Mouse (Mus musculus): ENCODE results near the gene Ptx4.
A peak's percentile ranks its signal among the peaks of the same experiment; 100 is the strongest.

DNA sequence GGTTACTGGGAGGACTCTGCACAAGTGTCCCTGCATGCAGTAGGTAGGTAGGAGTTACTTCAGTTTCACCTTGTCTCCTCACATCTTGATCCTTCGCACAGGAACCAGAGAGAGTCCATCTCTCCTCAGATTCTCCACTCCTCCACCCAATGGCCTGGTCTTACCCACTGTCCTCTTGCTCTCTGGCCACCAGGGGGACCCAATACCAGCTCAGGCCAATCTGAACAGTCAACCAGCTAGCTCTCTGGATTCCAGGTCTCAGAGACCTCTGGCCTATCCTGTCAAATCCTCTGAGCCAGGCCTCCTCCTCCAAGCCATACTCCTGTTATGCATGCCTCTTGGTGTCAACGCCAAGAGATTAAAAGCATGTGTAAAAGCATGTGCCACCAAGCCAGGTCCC, 11.0 kb upstream of the Ptx4 start:
- TF ChIP-seq CTCF (IDR thresholded peaks at IDR 0.05; ENCODE audit: low read depth) (peak; percentile 81), EP300 (IDR thresholded peaks at IDR 0.05; ENCODE audit: low read depth) (no peak)
